Mouse (Mus musculus): Measurements from ENCODE around the gene Copz2. TPM values are rescaled to one million over a fixed set of nuclear protein-coding genes. Genes with fewer than 3 reads are reported as not detected.
A peak's percentile ranks its signal among the peaks of the same experiment; 100 is the strongest.

Gene Copz2
- polyA plus RNA-seq, 1 experiment from 2014 or later, result 41.2 TPM

DNA sequence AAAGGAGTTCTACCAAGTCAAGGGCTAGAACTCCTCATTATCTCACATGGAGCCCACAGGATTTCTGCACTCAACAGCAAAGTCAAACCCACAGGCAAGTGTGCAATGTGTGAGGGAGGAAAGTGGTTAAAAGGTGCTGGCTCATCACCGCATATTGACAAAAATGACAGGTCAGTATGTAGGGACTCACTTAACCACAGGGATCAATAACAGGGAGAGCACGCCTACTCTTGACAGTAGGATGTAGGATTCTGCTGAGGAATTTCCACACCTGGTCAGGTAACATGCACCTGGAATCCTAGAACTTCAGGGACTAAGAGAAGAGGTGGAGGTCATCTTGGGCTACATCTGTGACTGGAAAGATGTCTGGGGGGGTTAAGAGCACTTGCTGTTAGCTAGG is 33.8 kb upstream of the Copz2 start:
- Histone ChIP-seq H3K4me1 (replicated peaks; ENCODE audit: control insufficient read depth, insufficient read depth, low read length) (no peaks in the 10 kb centered on the region), H3K4me2 (no peak overlapping the region), H3K36me3 (ENCODE audit: control insufficient read depth, insufficient read depth, low read length) (peaks cover 41% of the 10 kb centered on the region), H3K9me3 (ENCODE audit: control insufficient read depth, low read length) (no peaks in the 10 kb centered on the region), H3K9ac (ENCODE audit: low read depth, low read length) (no peak overlapping the region), H3K27ac (ENCODE audit: low read depth, low read length) (no peak overlapping the region), H3K4me3 (ENCODE audit: low read depth, low read length) (no peak overlapping the region), H3K27me3 (replicated peaks; ENCODE audit: control insufficient read depth, insufficient read depth, low read length) (no peaks in the 10 kb centered on the region)
- ATAC-seq (replicated peaks; ENCODE audit: low FRiP score) (no peak), DNase-seq (ENCODE audit: low spot score) (no peak)
- 93% methylated on average over 2 of the region's 2 CpGs for WGBS

DNA sequence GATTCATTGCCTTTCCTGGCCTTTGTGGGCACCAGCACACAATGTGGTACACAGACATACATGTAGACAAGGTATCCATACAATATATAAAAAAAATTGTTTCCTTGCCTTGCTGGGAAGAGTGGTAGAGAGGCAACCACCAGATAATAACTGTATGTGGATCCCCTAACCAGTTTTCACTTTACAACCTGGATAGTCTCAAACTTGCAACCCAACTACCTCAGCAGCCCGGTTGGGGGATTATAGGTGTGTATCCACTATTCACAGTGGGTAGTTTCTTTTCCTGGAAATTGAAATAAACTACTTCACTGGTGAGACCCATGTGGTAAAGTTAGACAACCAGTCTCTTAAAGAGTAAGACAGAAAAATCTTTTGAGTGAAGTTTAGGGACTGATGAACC is 33.2 kb upstream of the Copz2 start:
- Histone ChIP-seq H3K9me3 (ENCODE audit: control insufficient read depth, low read length) (no peaks in the 10 kb centered on the region), H3K4me3 (ENCODE audit: low read depth, low read length) (no peak overlapping the region), H3K36me3 (ENCODE audit: control insufficient read depth, insufficient read depth, low read length) (peaks cover 46% of the 10 kb centered on the region), H3K4me1 (replicated peaks; ENCODE audit: control insufficient read depth, insufficient read depth, low read length) (no peaks in the 10 kb centered on the region), H3K4me2 (no peak overlapping the region), H3K27me3 (replicated peaks; ENCODE audit: control insufficient read depth, insufficient read depth, low read length) (no peaks in the 10 kb centered on the region), H3K27ac (ENCODE audit: low read depth, low read length) (no peak overlapping the region), H3K9ac (ENCODE audit: low read depth, low read length) (no peak overlapping the region)
- 88% methylated on average over 1 of the region's 1 CpGs for WGBS
- DNase-seq (ENCODE audit: low spot score), result no peak
- no peak for ATAC-seq (replicated peaks; ENCODE audit: low FRiP score)

DNA sequence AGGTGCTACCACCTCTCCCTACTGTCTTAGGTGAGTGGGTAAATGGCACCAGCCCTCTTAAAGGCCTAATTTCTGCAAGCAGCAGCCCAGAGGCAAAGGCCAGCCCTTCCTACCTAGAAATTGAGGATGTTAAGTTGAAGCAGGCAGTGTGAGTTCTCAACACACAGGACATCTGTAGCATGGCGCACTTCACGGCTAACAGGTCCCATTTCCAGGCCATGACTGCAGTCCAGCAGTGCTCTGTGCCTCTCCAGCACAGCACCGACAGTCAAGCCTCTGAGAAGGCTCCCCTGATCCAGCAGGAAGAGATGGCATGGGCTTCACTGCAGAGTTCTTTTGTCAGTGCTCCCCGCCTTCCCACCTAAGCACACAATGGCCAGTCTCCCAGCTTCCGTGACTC is 32.7 kb upstream of the Copz2 start:
- H3K27me3 ChIP-seq (replicated peaks; ENCODE audit: control insufficient read depth, insufficient read depth, low read length), result no peaks in the 10 kb centered on the region
- WGBS, result 91% methylated on average over 5 of the region's 5 CpGs
- H3K4me3 ChIP-seq (ENCODE audit: low read depth, low read length), result no peak overlapping the region
- no peak overlapping the region for H3K9ac ChIP-seq (ENCODE audit: low read depth, low read length)
- no peaks in the 10 kb centered on the region for H3K4me1 ChIP-seq (replicated peaks; ENCODE audit: control insufficient read depth, insufficient read depth, low read length)
- DNase-seq (ENCODE audit: low spot score), result no peak
- no peak overlapping the region for H3K4me2 ChIP-seq
- no peaks in the 10 kb centered on the region for H3K9me3 ChIP-seq (ENCODE audit: control insufficient read depth, low read length)
- ATAC-seq (replicated peaks; ENCODE audit: low FRiP score), result no peak
- peaks cover 51% of the 10 kb centered on the region for H3K36me3 ChIP-seq (ENCODE audit: control insufficient read depth, insufficient read depth, low read length)
- H3K27ac ChIP-seq (ENCODE audit: low read depth, low read length), result no peak overlapping the region

DNA sequence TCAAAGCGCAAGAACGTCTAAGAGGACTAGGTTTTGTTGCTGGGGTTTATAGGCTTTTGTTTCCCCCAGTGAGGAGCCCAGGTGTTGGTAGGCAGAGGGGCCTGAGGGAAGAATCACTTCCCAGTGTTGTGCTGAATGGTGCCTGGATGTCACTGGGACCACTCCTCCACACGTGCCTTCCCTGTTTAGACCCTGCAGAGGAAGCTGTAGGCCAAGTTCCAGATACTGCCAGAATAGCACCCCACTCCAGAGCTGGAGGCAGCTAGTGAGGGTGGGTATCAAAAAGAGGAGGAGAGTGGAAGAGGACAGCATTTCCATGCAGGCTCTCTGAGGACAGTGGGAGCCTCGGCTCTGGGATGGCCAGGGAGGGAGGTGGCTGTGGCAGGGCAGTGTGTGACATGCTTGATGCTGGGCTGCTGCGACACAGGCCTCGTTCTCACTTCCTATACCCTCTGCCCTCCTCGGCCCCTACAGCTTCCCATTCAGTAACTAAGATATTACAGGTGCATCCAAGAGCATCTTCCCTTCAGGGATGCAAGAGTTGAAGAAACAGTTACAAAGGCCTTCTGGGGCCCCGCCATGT is 31.5 kb upstream of the Copz2 start:
- H3K9me3 ChIP-seq (ENCODE audit: control insufficient read depth, low read length), result no peaks in the 10 kb centered on the region
- DNase-seq (ENCODE audit: low spot score) (no peak), ATAC-seq (replicated peaks; ENCODE audit: low FRiP score) (no peak)
- H3K4me1 ChIP-seq (replicated peaks; ENCODE audit: control insufficient read depth, insufficient read depth, low read length), result peaks cover 4% of the 10 kb centered on the region
- H3K4me2 ChIP-seq, result no peak overlapping the region
- 85% methylated on average over 8 of the region's 8 CpGs for WGBS
- no peaks in the 10 kb centered on the region for H3K27me3 ChIP-seq (replicated peaks; ENCODE audit: control insufficient read depth, insufficient read depth, low read length)
- H3K4me3 ChIP-seq (ENCODE audit: low read depth, low read length), result no peak overlapping the region
- H3K27ac ChIP-seq (ENCODE audit: low read depth, low read length), result no peak overlapping the region
- no peak overlapping the region for H3K9ac ChIP-seq (ENCODE audit: low read depth, low read length)
- H3K36me3 ChIP-seq (ENCODE audit: control insufficient read depth, insufficient read depth, low read length), result peaks cover 58% of the 10 kb centered on the region

DNA sequence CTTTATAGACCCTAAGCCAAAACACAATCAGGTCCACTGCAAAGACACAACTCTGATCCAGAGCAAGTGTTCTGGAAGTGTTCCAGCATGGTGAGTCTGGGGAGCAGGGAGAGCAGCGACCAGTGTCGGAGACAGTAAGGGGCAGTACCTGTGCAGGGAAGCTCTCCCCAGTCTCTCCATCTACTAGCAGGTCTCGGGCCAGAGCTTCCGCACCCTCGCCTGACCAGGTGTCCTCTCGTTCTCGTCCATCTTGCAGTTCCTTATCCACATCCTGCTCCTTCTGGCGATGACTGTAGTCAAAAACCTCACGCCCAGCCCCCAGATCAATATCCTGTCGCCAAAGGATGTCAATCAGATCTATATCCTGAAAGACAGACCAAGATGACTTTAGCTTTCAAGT is 27.7 kb upstream of the Copz2 start:
- DNase-seq (ENCODE audit: low spot score) (no peak), ATAC-seq (replicated peaks; ENCODE audit: low FRiP score) (no peak)
- Histone ChIP-seq H3K4me2 (no peak overlapping the region), H3K4me3 (ENCODE audit: low read depth, low read length) (no peak overlapping the region), H3K4me1 (replicated peaks; ENCODE audit: control insufficient read depth, insufficient read depth, low read length) (peaks cover 38% of the 10 kb centered on the region), H3K27ac (ENCODE audit: low read depth, low read length) (no peak overlapping the region), H3K9ac (ENCODE audit: low read depth, low read length) (no peak overlapping the region), H3K9me3 (ENCODE audit: control insufficient read depth, low read length) (no peaks in the 10 kb centered on the region), H3K36me3 (ENCODE audit: control insufficient read depth, insufficient read depth, low read length) (peaks cover 52% of the 10 kb centered on the region), H3K27me3 (replicated peaks; ENCODE audit: control insufficient read depth, insufficient read depth, low read length) (no peaks in the 10 kb centered on the region)
- 89% methylated on average over 10 of the region's 10 CpGs for WGBS

DNA sequence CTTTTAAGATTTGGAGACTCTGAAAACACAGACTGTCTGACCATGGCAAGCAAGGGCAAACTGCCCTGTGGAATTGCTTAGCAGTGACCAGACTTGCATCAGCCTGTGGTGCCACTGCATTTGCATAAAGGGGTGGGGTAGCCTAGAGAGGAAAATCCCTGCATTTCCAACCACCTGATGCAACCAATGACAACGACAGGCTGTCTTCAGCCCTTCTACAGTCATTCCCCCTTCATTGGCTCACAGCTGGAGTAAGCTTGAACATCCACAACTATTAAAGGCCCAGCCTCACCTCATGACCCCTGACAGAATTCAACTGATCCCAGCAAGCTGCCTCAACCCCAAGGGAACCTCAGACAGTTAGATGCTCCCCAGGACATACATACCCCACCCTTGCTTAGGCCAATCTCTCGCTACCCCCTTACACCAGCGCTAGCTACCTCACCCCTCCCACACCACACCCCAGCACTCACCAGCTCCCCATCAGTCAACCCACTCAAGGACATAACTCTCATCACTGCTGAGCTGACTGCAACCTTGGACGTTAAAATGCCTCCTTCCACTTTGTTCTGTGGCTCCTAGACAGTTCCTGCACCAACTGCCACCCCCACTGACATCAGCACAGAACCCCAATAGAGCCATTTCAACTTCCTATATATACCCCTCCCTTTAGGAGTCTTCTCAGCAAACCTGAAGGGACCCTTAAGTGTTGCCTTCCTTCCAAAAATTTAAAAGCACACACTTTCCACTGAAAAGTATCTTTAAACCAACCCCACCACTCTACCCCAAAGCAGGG is 26.8 kb upstream of the Copz2 start:
- Histone ChIP-seq H3K4me3 (ENCODE audit: low read depth, low read length) (peak overlapping the region; percentile 55), H3K9me3 (ENCODE audit: control insufficient read depth, low read length) (no peaks in the 10 kb centered on the region), H3K9ac (ENCODE audit: low read depth, low read length) (peak overlapping the region; percentile 57), H3K4me2 (peak overlapping the region; percentile 88), H3K27me3 (replicated peaks; ENCODE audit: control insufficient read depth, insufficient read depth, low read length) (no peaks in the 10 kb centered on the region), H3K27ac (ENCODE audit: low read depth, low read length) (peak overlapping the region; percentile 32; the same call in 1 of the 2 replicates), H3K4me1 (replicated peaks; ENCODE audit: control insufficient read depth, insufficient read depth, low read length) (peaks cover 45% of the 10 kb centered on the region), H3K36me3 (ENCODE audit: control insufficient read depth, insufficient read depth, low read length) (peaks cover 56% of the 10 kb centered on the region)
- DNase-seq (ENCODE audit: low spot score), result no peak
- 49% methylated on average over 4 of the region's 4 CpGs for WGBS
- no peak for ATAC-seq (replicated peaks; ENCODE audit: low FRiP score)

DNA sequence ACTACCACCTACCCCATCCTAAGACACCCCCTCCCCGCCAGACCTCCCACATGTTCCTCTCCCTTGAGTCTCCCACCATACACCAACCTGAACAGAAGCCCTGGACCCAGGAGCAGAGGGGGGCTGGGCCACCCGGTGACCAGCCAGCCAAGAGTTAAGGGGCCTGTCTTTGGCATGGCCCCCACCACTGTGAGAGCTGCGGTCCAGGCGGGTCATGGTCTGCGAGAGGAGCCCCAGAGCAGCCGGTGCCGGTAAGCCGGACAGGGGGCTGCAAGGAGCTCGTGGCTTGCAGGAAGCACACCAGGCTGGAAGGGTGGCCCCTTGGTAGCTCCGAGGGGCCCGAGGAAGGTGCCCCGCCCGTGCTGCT is 26.2 kb upstream of the Copz2 start:
- peak overlapping the region; percentile 55 for H3K4me3 ChIP-seq (ENCODE audit: low read depth, low read length)
- no peak for DNase-seq (ENCODE audit: low spot score)
- ATAC-seq (replicated peaks; ENCODE audit: low FRiP score), result peak; percentile 15; the same call in 1 of the 2 replicates
- no peaks in the 10 kb centered on the region for H3K27me3 ChIP-seq (replicated peaks; ENCODE audit: control insufficient read depth, insufficient read depth, low read length)
- peaks cover 51% of the 10 kb centered on the region for H3K4me1 ChIP-seq (replicated peaks; ENCODE audit: control insufficient read depth, insufficient read depth, low read length)
- no peaks in the 10 kb centered on the region for H3K9me3 ChIP-seq (ENCODE audit: control insufficient read depth, low read length)
- 26% methylated on average over 13 of the region's 13 CpGs for WGBS
- H3K9ac ChIP-seq (ENCODE audit: low read depth, low read length), result peak overlapping the region; percentile 57
- H3K27ac ChIP-seq (ENCODE audit: low read depth, low read length), result peak overlapping the region; percentile 70; the same call in 1 of the 2 replicates
- H3K4me2 ChIP-seq, result peak overlapping the region; percentile 88
- peaks cover 50% of the 10 kb centered on the region for H3K36me3 ChIP-seq (ENCODE audit: control insufficient read depth, insufficient read depth, low read length)

DNA sequence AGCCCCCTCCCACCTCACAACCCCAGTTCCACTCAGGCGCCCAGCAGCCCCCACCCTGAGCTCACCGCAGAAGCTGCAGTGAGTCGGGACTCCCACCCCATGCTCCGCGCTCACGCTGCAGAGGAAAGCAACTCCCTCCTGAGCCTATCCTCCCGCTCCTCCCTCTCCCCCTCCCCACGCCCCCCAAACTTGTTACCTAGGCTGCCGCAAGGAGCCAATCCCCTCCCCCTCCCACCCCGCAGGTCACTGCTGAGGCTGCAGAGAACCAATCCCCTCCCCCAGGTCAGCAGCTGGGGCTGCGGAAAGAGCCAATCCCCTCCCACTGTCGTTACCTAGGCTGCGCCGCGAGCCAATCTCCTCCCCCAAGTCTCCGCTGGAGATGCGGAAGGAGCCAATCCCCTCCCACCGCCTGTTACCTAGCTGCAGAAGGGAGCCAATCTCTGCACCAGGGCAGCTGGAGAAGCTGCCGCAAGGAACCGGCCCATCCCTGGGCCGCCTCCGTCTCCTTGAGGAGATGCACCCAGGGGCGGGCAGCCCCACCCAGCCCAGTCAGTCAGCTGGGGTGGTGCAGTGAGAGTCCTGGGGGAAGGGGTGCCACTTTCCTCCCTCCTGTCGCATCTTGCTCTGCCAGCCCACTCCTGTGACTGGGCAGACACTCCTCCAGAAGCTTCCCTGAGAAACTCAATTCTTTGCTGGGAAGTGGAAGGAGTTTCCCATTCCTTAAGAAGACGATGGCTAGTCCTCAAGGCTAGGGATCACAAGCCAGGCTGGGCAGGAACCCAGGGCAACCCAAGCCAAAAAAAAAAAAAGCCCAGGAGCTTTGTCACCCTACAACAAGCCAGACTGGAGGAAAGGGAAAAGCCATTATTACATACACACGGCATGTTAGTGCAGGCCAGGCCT is 25.5 kb upstream of the Copz2 start:
- Histone ChIP-seq H3K4me1 (replicated peaks; ENCODE audit: control insufficient read depth, insufficient read depth, low read length) (peaks cover 55% of the 10 kb centered on the region), H3K27me3 (replicated peaks; ENCODE audit: control insufficient read depth, insufficient read depth, low read length) (no peaks in the 10 kb centered on the region), H3K36me3 (ENCODE audit: control insufficient read depth, insufficient read depth, low read length) (peaks cover 43% of the 10 kb centered on the region), H3K4me3 (ENCODE audit: low read depth, low read length) (peak overlapping the region; percentile 55), H3K9me3 (ENCODE audit: control insufficient read depth, low read length) (no peaks in the 10 kb centered on the region), H3K9ac (ENCODE audit: low read depth, low read length) (peak overlapping the region; percentile 57), H3K27ac (ENCODE audit: low read depth, low read length) (peak overlapping the region; percentile 70), H3K4me2 (peak overlapping the region; percentile 88)
- ATAC-seq (replicated peaks; ENCODE audit: low FRiP score) (peak; percentile 83), DNase-seq (ENCODE audit: low spot score) (peak; percentile 82)
- WGBS, result 5% methylated on average over 25 of the region's 26 CpGs

All from liver, embryonic 11.5 days (tissue).